Mouse (Mus musculus): ENCODE data around the gene Adamts7. TPM values are rescaled to one million over a fixed set of nuclear protein-coding genes. Genes with fewer than 3 reads are reported as not detected.

The Adamts7 gene
- total and polyA plus RNA-seq, 2 experiments from 2014 or later, result 4.9 to 15.9 TPM

DNA sequence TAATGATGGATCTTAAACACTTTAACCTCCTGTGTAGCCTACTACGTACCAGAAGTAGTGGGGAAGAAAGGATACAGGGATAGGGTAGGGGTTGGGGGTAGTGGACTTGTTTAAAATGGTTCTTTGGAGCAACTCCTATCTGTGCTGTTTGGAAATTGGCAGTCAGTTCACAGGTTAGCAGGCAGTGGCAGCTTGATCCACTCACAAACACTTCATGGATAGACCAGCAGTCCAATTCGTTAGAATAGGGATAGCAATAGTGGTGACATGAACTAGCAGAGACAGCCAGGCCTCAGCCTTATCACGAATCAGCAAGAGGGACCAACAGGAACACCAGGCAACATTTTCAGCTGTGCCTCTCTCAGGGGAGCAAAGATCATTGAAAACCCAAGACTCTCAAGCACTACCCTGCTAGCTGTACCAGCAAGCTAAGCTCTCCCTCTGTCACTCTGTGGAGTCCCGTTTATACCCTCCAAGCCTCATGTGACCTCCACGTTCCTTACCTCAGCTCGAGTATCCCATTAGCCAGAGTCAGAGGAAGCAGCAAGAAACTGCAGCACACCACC lies 34.1 kb upstream of the Adamts7 start:
- DNase-seq, result no peak
- H3K4me3 ChIP-seq (ENCODE audit: low read depth, low read length), result no peak overlapping the region
- no peaks in the 10 kb centered on the region for H3K27me3 ChIP-seq (ENCODE audit: insufficient read depth, low read length)
- H3K27ac ChIP-seq (ENCODE audit: low read depth, low read length), result no peak overlapping the region
- H3K4me2 ChIP-seq (ENCODE audit: low read depth), result no peak overlapping the region
- 84% methylated on average over 6 of the region's 6 CpGs for WGBS
- no peaks in the 10 kb centered on the region for H3K36me3 ChIP-seq (ENCODE audit: insufficient read depth)
- H3K4me1 ChIP-seq (ENCODE audit: insufficient read depth), result no peaks in the 10 kb centered on the region
- ATAC-seq, result no peak
- H3K9me3 ChIP-seq (ENCODE audit: low read length), result no peaks in the 10 kb centered on the region
- H3K9ac ChIP-seq, result no peak overlapping the region
- TF ChIP-seq CTCF (IDR thresholded peaks at IDR 0.05; ENCODE audit: low read depth), result no peak

DNA sequence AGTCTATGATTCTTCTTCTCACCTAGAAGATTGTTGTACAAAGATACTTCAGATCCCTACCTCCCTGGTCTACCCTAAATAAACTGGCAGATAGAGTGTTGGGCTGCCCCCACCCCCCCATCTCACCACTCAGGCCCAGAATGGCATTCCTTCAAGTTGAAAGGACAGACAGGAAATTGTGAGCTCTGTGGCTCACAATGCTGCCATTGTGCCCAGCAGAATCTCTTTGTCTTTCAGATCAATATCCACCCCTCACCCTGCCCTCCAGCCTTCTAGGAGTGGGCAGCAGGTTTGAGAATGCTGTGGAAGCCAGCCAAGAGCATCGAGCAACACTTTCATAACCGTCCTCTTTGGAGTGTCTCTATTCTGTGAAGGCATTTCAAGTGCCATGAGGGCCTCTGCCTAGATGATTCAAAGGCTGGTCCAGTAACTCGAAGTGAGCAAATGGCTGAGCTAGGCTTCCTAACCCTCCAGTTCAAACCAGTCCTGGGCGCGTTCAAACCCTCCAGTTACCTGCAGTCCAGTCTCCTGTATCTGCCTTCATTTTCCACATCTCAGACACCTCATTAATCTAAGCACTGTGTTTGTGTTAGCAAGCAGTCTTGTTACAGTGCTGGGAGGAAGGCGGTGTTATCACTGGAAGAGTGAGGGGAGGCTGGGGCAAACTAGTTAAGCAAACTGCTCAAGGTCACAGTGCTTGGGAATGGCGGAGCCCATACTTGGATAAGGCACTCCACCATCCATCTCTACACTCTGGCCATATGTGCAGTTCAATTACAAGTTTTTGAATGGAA lies 29.1 kb upstream of the Adamts7 start:
- Histone ChIP-seq H3K9ac (no peak overlapping the region), H3K4me1 (ENCODE audit: insufficient read depth) (no peaks in the 10 kb centered on the region), H3K9me3 (ENCODE audit: low read length) (no peaks in the 10 kb centered on the region), H3K27ac (ENCODE audit: low read depth, low read length) (no peak overlapping the region), H3K4me3 (ENCODE audit: low read depth, low read length) (no peak overlapping the region), H3K4me2 (ENCODE audit: low read depth) (no peak overlapping the region), H3K36me3 (ENCODE audit: insufficient read depth) (no peaks in the 10 kb centered on the region), H3K27me3 (ENCODE audit: insufficient read depth, low read length) (no peaks in the 10 kb centered on the region)
- TF ChIP-seq CTCF (IDR thresholded peaks at IDR 0.05; ENCODE audit: low read depth), result no peak
- no peak for DNase-seq
- 61% methylated on average over 7 of the region's 7 CpGs for WGBS
- ATAC-seq, result no peak

DNA sequence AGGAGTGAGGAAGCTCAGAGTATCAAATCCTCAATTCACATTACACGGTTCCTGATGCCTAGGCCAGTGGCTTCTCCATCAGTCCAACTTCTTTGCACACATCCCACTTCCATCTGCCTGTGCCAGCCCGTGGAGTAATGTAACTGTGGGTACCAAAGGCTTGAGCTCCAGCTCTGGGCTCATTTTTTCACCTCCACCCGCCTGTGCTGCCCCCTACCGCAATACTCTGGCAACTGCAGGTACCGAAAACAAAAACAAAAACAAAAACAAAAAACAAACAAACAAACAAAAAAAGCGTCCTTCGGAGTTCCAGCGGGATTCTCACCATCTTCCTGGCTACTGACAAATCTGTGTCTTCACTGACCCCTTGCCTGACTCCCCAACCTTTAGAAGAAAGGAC lies 27.4 kb upstream of the Adamts7 start:
- no peak overlapping the region for H3K4me3 ChIP-seq (ENCODE audit: low read depth, low read length)
- H3K4me1 ChIP-seq (ENCODE audit: insufficient read depth), result no peaks in the 10 kb centered on the region
- no peak overlapping the region for H3K4me2 ChIP-seq (ENCODE audit: low read depth)
- ATAC-seq (no peak), DNase-seq (no peak)
- no peaks in the 10 kb centered on the region for H3K36me3 ChIP-seq (ENCODE audit: insufficient read depth)
- no peak overlapping the region for H3K27ac ChIP-seq (ENCODE audit: low read depth, low read length)
- 85% methylated on average over 8 of the region's 8 CpGs for WGBS
- H3K9me3 ChIP-seq (ENCODE audit: low read length), result no peaks in the 10 kb centered on the region
- no peaks in the 10 kb centered on the region for H3K27me3 ChIP-seq (ENCODE audit: insufficient read depth, low read length)
- no peak overlapping the region for H3K9ac ChIP-seq
- no peak for TF ChIP-seq CTCF (IDR thresholded peaks at IDR 0.05; ENCODE audit: low read depth)

DNA sequence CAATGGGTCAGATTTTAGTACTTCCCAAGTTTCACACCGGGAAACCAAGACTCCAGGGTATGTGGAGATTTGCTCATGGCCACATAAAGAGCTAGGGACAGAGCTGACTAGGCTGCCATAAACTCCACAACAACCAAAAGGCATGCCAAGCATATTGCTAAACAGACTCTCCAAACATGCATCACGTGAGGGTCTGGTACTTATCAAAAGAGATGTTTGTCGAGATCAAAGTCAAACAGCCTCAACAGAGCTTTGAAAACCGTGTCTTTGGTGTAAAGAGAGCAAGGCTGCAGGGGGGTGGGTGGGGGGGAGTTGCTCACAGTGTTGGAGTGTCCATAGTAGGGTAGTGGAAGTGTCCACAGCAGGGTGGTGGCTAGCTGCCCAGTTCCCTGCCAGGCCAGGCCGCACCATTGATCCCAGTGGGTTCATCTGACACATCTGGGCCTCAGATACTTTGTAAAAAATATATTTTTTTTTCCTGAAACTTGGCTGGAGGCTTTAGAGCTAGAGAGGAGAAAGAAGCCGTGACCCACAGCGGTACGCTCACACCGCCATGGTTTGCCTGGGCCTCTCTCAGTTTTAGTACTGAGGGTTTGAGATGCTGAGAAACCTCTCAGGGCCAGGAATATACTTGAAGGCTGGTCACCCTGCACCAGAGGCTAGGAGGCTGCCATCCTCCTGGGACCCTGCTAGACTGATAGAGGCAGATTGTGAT lies 26.7 kb upstream of the Adamts7 start:
- 0 out of 2 replicates have a peak, but pooled peaks have one; percentile 23 for ATAC-seq

DNA sequence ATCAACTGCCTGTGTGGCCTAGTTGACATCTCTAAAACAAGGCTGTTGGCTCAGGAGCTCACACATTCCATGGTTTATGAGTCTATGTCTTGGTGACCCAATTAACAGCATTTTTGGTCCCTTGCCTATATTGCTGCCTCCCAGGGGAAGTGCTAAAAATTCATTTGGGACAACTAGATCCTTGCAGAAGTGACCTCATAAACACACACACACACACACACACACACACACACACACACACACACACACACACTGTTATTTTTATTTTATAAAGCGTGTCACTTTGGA lies 26.2 kb upstream of the Adamts7 start:
- WGBS, result 94% methylated on average over 1 of the region's 1 CpGs

More for the DNA sequence above, 26.7 kb upstream of the Adamts7 start:
- WGBS, result 72% methylated on average over 9 of the region's 9 CpGs
- Histone ChIP-seq H3K4me2 (ENCODE audit: low read depth) (no peak overlapping the region), H3K4me3 (ENCODE audit: low read depth, low read length) (no peak overlapping the region), H3K9me3 (ENCODE audit: low read length) (no peaks in the 10 kb centered on the region), H3K27ac (ENCODE audit: low read depth, low read length) (no peak overlapping the region), H3K4me1 (ENCODE audit: insufficient read depth) (no peaks in the 10 kb centered on the region), H3K9ac (no peak overlapping the region), H3K27me3 (ENCODE audit: insufficient read depth, low read length) (no peaks in the 10 kb centered on the region), H3K36me3 (ENCODE audit: insufficient read depth) (no peaks in the 10 kb centered on the region)
- TF ChIP-seq CTCF (IDR thresholded peaks at IDR 0.05; ENCODE audit: low read depth), result no peak
- no peak for DNase-seq

DNA sequence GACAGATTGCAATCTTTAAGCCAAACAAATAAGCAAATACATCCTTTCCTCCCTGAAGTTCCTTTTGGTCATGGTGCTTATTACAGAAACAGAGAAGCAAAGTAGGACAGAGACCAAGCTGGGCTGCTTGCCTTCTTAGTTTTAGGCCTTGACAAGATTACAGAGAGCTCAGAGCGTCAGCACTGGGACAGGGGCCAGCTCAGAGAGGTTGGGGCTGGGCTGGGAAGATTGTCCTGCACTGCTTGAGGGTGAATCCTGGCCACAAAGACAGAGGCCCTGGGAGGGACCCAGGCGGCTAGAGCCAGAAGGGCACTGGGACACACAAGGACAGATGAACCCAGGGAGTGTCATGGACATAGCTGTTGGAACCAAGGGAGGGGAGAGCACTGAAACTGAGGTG lies 17.1 kb upstream of the Adamts7 start:
- Histone ChIP-seq H3K27me3 (ENCODE audit: insufficient read depth, low read length) (no peaks in the 10 kb centered on the region), H3K36me3 (ENCODE audit: insufficient read depth) (no peaks in the 10 kb centered on the region), H3K4me1 (ENCODE audit: insufficient read depth) (no peaks in the 10 kb centered on the region), H3K9me3 (ENCODE audit: low read length) (no peaks in the 10 kb centered on the region), H3K4me3 (ENCODE audit: low read depth, low read length) (no peak overlapping the region), H3K27ac (ENCODE audit: low read depth, low read length) (no peak overlapping the region), H3K9ac (no peak overlapping the region), H3K4me2 (ENCODE audit: low read depth) (no peak overlapping the region)
- ATAC-seq, result no peak
- no peak for TF ChIP-seq CTCF (IDR thresholded peaks at IDR 0.05; ENCODE audit: low read depth)
- DNase-seq, result no peak
- 50% methylated on average over 2 of the region's 2 CpGs for WGBS

More for the DNA sequence above, 26.2 kb upstream of the Adamts7 start:
- H3K4me2 ChIP-seq (ENCODE audit: low read depth), result no peak overlapping the region
- H3K4me3 ChIP-seq (ENCODE audit: low read depth, low read length), result no peak overlapping the region
- H3K4me1 ChIP-seq (ENCODE audit: insufficient read depth), result no peaks in the 10 kb centered on the region
- no peaks in the 10 kb centered on the region for H3K27me3 ChIP-seq (ENCODE audit: insufficient read depth, low read length)
- H3K36me3 ChIP-seq (ENCODE audit: insufficient read depth), result no peaks in the 10 kb centered on the region
- ATAC-seq (no peak), DNase-seq (no peak)
- H3K9me3 ChIP-seq (ENCODE audit: low read length), result no peaks in the 10 kb centered on the region
- H3K27ac ChIP-seq (ENCODE audit: low read depth, low read length), result no peak overlapping the region
- no peak for TF ChIP-seq CTCF (IDR thresholded peaks at IDR 0.05; ENCODE audit: low read depth)
- H3K9ac ChIP-seq, result no peak overlapping the region

DNA sequence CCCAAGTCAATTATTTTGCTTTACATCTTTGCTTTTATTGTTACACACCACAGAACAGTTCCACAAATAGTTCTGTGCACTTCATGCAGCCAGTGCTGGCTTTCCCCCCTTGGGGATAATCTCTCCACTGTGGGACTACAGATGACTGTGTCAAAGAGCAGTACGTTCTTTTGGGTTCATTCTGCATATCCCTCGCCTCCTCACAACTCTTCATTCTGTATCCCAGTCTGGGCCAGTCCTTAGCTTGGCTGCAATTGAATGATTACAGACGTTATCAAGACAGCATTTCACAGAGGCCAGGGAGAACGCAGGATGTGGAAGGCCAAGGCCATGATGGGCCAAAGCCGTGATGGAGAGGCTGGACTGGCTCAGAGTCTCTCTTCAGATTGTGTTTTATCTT lies 16.0 kb upstream of the Adamts7 start:
- no peaks in the 10 kb centered on the region for H3K4me1 ChIP-seq (ENCODE audit: insufficient read depth)
- no peak overlapping the region for H3K27ac ChIP-seq (ENCODE audit: low read depth, low read length)
- H3K4me3 ChIP-seq (ENCODE audit: low read depth, low read length), result no peak overlapping the region
- TF ChIP-seq CTCF (IDR thresholded peaks at IDR 0.05; ENCODE audit: low read depth), result no peak
- ATAC-seq, result no peak
- no peaks in the 10 kb centered on the region for H3K27me3 ChIP-seq (ENCODE audit: insufficient read depth, low read length)
- H3K4me2 ChIP-seq (ENCODE audit: low read depth), result no peak overlapping the region
- no peaks in the 10 kb centered on the region for H3K9me3 ChIP-seq (ENCODE audit: low read length)
- 77% methylated on average over 5 of the region's 5 CpGs for WGBS
- no peak for DNase-seq
- H3K9ac ChIP-seq, result no peak overlapping the region
- H3K36me3 ChIP-seq (ENCODE audit: insufficient read depth), result no peaks in the 10 kb centered on the region

Data from forebrain, postnatal 0 days (tissue).